Mouse (Mus musculus) bone marrow macrophage, adult 2 months (primary cell): ENCODE measurements around the gene Slc8a1.

Experiments
- CTCF ChIP-seq: IDR thresholded peaks from 2 replicates; pipeline ENCODE4 v1.5.1; 2012; ENCODE audit warnings: low read depth, mild to moderate bottlenecking, low read length, moderate library complexity
- POLR2A ChIP-seq: IDR thresholded peaks from 2 replicates; pipeline ENCODE4 v1.6.1; 2012; ENCODE audit warnings: mild to moderate bottlenecking, low read depth, low read length, borderline replicate concordance

DNA sequence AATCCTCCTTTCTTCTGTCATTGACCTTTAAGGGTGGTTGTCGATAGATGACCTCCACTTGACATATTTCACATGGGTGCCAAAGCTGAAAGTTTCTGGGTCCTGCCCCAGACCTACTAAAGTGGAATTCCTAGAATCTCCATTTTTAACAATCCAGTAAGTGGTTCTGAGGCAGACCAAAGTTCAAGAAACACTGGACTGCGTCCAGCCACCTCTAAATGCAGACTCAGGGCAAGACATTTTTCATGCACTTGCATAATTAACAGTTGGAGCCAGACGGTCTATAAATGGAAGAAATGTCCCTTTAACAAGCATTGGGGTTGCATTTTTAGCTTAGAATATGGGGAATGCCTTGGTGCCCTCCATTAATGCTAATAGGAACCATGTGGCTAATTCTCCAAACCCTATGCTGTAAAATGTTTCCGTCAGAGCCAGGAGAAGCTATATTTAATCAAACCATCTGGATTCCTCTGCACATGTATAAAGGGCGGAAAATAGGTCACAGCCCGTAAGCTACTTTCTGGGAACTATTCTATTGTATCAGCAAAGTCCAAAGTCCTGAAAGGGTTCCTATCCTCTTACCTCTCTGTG, 224.7 kb downstream of the Slc8a1 start:
- TF ChIP-seq CTCF = no peak
- no peak for TF ChIP-seq POLR2A
